Mouse (Mus musculus): ENCODE data around the gene Psph. TPM values are rescaled to one million over a fixed set of nuclear protein-coding genes. Genes with fewer than 3 reads are reported as not detected.
"Not testable (repeated sequence)": the region's sequence is repeated elsewhere in the genome, so short reads cannot be mapped to it uniquely, and the experiment has no call there.

Psph gene
- 0.92 and 1.4 TPM in 2 replicates for polyA plus RNA-seq (2012)

GRCm38 (mm10) chr5:129786818-129787790 lies at the start of gene Psph:
Psph (minus strand) TSS chr5:129787449.
- TF ChIP-seq GATA1 (IDR thresholded peaks at IDR 0.05; ENCODE audit: low read length): no peak
- no peak for TF ChIP-seq TAL1 (IDR thresholded peaks at IDR 0.05; ENCODE audit: low read length)
- peak within 1 kb of the TSS; percentile 89 for H3K4me3 ChIP-seq (replicated peaks)
- peaks cover 35% of the 10 kb centered on the region for H3K36me3 ChIP-seq (ENCODE audit: control insufficient read depth)
- no peaks in the 10 kb centered on the region for H3K9me3 ChIP-seq (ENCODE audit: control insufficient read depth, low read length)
- peaks cover 39% of the 10 kb centered on the region for H3K4me1 ChIP-seq (ENCODE audit: control insufficient read depth)
- no peaks in the 10 kb centered on the region for H3K27me3 ChIP-seq (ENCODE audit: control insufficient read depth)

GRCm38 (mm10) chr5:129790591-129790990 lies 3.3 kb upstream of the Psph start:
- Histone ChIP-seq H3K4me1 (ENCODE audit: control insufficient read depth) (peaks cover 36% of the 10 kb centered on the region), H3K36me3 (ENCODE audit: control insufficient read depth) (peaks cover 60% of the 10 kb centered on the region)
- H3K4me3 ChIP-seq (replicated peaks); H3K27me3 ChIP-seq (ENCODE audit: control insufficient read depth); H3K9me3 ChIP-seq (ENCODE audit: control insufficient read depth, low read length): not testable (repeated sequence)

- Histone ChIP-seq H3K36me3 (ENCODE audit: control insufficient read depth) (peaks cover 44% of the 10 kb centered on the region), H3K4me1 (ENCODE audit: control insufficient read depth) (peaks cover 39% of the 10 kb centered on the region), H3K9me3 (ENCODE audit: control insufficient read depth, low read length) (no peaks in the 10 kb centered on the region), H3K4me3 (replicated peaks) (peak overlapping the region; percentile 89), H3K27me3 (ENCODE audit: control insufficient read depth) (no peaks in the 10 kb centered on the region)
- TF ChIP-seq TAL1 (IDR thresholded peaks at IDR 0.05; ENCODE audit: low read length): no peak
- TF ChIP-seq GATA1 (IDR thresholded peaks at IDR 0.05; ENCODE audit: low read length): no peak
These were observed 757 bp upstream of the Psph start for GRCm38 (mm10) chr5:129787818-129788593.

- H3K4me3 ChIP-seq (replicated peaks): peak overlapping the region; percentile 89
- peaks cover 37% of the 10 kb centered on the region for H3K4me1 ChIP-seq (ENCODE audit: control insufficient read depth)
- H3K36me3 ChIP-seq (ENCODE audit: control insufficient read depth): peaks cover 26% of the 10 kb centered on the region
- no peaks in the 10 kb centered on the region for H3K27me3 ChIP-seq (ENCODE audit: control insufficient read depth)
- TF ChIP-seq TAL1 (IDR thresholded peaks at IDR 0.05; ENCODE audit: low read length) (no peak), GATA1 (IDR thresholded peaks at IDR 0.05; ENCODE audit: low read length) (no peak)
- no peaks in the 10 kb centered on the region for H3K9me3 ChIP-seq (ENCODE audit: control insufficient read depth, low read length)
These were observed 1.1 kb downstream of the Psph start for GRCm38 (mm10) chr5:129786161-129786560.

GRCm38 (mm10) chr5:129785235-129785870 lies 1.9 kb downstream of the Psph start:
- H3K36me3 ChIP-seq (ENCODE audit: control insufficient read depth): peaks cover 20% of the 10 kb centered on the region
- H3K4me3 ChIP-seq (replicated peaks): peak overlapping the region; percentile 89
- TF ChIP-seq TAL1 (IDR thresholded peaks at IDR 0.05; ENCODE audit: low read length) (no peak), GATA1 (IDR thresholded peaks at IDR 0.05; ENCODE audit: low read length) (no peak)
- no peaks in the 10 kb centered on the region for H3K9me3 ChIP-seq (ENCODE audit: control insufficient read depth, low read length)
- peaks cover 35% of the 10 kb centered on the region for H3K4me1 ChIP-seq (ENCODE audit: control insufficient read depth)
- H3K27me3 ChIP-seq (ENCODE audit: control insufficient read depth): no peaks in the 10 kb centered on the region

DNA sequence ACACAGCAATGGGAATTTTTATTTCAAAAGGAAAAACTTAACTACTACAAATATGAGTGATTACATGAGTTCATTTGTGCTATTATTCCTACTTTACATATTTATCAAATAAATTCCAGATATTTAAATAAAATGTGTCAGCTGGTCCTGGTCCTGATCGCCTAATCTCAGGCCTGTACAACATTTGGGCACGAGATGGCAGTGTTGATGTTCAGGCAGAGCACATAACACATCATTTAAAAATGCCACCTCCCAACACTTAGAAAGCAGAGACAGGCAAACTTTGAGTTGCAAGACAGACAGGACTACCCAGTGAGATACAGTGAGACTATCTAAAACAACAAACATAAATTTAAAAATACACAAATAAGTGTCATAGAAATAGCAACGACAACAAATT lies 5.0 kb downstream of the Psph start:
- H3K4me1 ChIP-seq (ENCODE audit: control insufficient read depth): peaks cover 36% of the 10 kb centered on the region
- H3K4me3 ChIP-seq (replicated peaks): no peak overlapping the region
- TF ChIP-seq GATA1 (IDR thresholded peaks at IDR 0.05; ENCODE audit: low read length) (no peak), TAL1 (IDR thresholded peaks at IDR 0.05; ENCODE audit: low read length) (no peak)
- no peaks in the 10 kb centered on the region for H3K27me3 ChIP-seq (ENCODE audit: control insufficient read depth)
- H3K9me3 ChIP-seq (ENCODE audit: control insufficient read depth, low read length): no peaks in the 10 kb centered on the region
- peaks cover 1% of the 10 kb centered on the region for H3K36me3 ChIP-seq (ENCODE audit: control insufficient read depth)

DNA sequence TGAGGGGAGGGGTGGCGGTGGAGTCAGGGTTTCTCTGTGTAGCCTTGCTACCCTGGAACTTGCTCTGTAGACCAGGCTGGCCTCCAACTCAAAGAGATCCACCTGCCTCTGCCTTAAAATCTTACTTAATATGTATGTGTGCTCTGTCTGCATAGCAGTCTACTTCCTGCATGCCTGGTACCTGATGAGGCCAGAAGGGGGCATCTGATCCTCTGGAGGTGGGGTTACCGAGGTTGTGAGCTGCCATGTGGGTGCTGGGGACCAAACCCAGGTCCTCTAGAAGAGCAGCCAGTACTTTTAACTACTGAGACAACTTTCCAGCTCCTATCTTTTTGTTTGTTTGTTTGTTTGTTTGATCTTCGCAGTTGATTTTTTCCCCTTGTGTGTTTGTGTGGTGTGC lies 7.1 kb downstream of the Psph start:
- TF ChIP-seq GATA1 (IDR thresholded peaks at IDR 0.05; ENCODE audit: low read length) (no peak), TAL1 (IDR thresholded peaks at IDR 0.05; ENCODE audit: low read length) (no peak)
- Histone ChIP-seq H3K4me1 (ENCODE audit: control insufficient read depth) (peaks cover 27% of the 10 kb centered on the region), H3K36me3 (ENCODE audit: control insufficient read depth) (peaks cover 17% of the 10 kb centered on the region), H3K4me3 (replicated peaks) (no peak overlapping the region), H3K9me3 (ENCODE audit: control insufficient read depth, low read length) (no peaks in the 10 kb centered on the region), H3K27me3 (ENCODE audit: control insufficient read depth) (no peaks in the 10 kb centered on the region)

- peaks cover 21% of the 10 kb centered on the region for H3K36me3 ChIP-seq (ENCODE audit: control insufficient read depth)
- no peaks in the 10 kb centered on the region for H3K9me3 ChIP-seq (ENCODE audit: control insufficient read depth, low read length)
- H3K27me3 ChIP-seq (ENCODE audit: control insufficient read depth): no peaks in the 10 kb centered on the region
- peaks cover 30% of the 10 kb centered on the region for H3K4me1 ChIP-seq (ENCODE audit: control insufficient read depth)
- TF ChIP-seq GATA1 (IDR thresholded peaks at IDR 0.05; ENCODE audit: low read length): no peak
- TF ChIP-seq TAL1 (IDR thresholded peaks at IDR 0.05; ENCODE audit: low read length): no peak
- H3K4me3 ChIP-seq (replicated peaks): peak overlapping the region; percentile 64
These were observed 8.1 kb downstream of the Psph start for GRCm38 (mm10) chr5:129778996-129779716.

All from erythroblast, embryonic 14.5 days (primary cell).